Mouse (Mus musculus) kidney, embryonic 14.5 days (tissue): ENCODE measurements at regions not wholly inside any gene's neighbourhood (a gene's known extent, or its start where the extent isn't known, plus 50 kb on each side); places are given as distances from the start of the nearest gene placed in this dataset.

Source experiments
- ATAC-seq: fragments of 200-750 bp; cut with Nextera tagmentation; 2 replicates; pipeline ENCODE4 v1.8.0; 2017; ENCODE audit warnings: moderate number of reproducible peaks, mild to moderate bottlenecking, moderate TSS enrichment, moderate library complexity; ENCODE audit not compliant: low FRiP score, low TSS enrichment
- H3K27ac ChIP-seq: fragments of 300-500 bp; sonication (generic); 2 replicates; pipeline ENCODE4 v1.5.1; 2014; ENCODE audit warnings: low read depth, mild to moderate bottlenecking, low read length, moderate library complexity, mixed read lengths
- H3K27me3 ChIP-seq: fragments of 300-500 bp; sonication (generic); 2 replicates; pipeline ENCODE4 v1.6.1; 2014; ENCODE audit warnings: mild to moderate bottlenecking, low read length; ENCODE audit not compliant: control insufficient read depth, insufficient read depth
- H3K36me3 ChIP-seq: fragments of 300-500 bp; sonication (generic); 2 replicates; pipeline ENCODE4 v1.6.1; 2014; ENCODE audit warnings: low read length, mixed read lengths; ENCODE audit not compliant: control insufficient read depth, insufficient read depth
- H3K4me1 ChIP-seq: fragments of 300-500 bp; sonication (generic); 2 replicates; pipeline ENCODE4 v1.6.1; 2014; ENCODE audit warnings: low read length, mixed read lengths; ENCODE audit not compliant: control insufficient read depth, insufficient read depth
- H3K4me2 ChIP-seq: fragments of 300-500 bp; sonication (generic); replicated peaks from 2 replicates; pipeline ENCODE4 v1.6.1; 2014; ENCODE audit warnings: low read depth, mild to moderate bottlenecking, low read length
- H3K4me3 ChIP-seq: fragments of 300-500 bp; sonication (generic); 2 replicates; pipeline ENCODE4 v1.5.1; 2014; ENCODE audit warnings: mild to moderate bottlenecking, low read length
- H3K9ac ChIP-seq: fragments of 300-500 bp; sonication (generic); 2 replicates; pipeline ENCODE4 v1.6.1; 2014; ENCODE audit warnings: low read depth, mild to moderate bottlenecking, low read length, moderate library complexity
- H3K9me3 ChIP-seq: fragments of 300-500 bp; sonication (generic); 2 replicates; pipeline ENCODE4 v1.6.1; 2016; ENCODE audit warnings: low read length; ENCODE audit not compliant: control insufficient read depth
- WGBS: fragments of 180-500 bp; shearing (Covaris S2); extraction: QIAGEN DNeasy Blood & Tissue Kit; methylation state at CpG from one replicate; pipeline ENCODE4 v1.1.7; 2014; 5-methylcytosine and 5-hydroxymethylcytosine counted together

- H3K4me2 ChIP-seq: no peak overlapping the region
- peak; percentile 69; the same call in 1 of the 2 replicates for ATAC-seq
- no peaks in the 10 kb centered on the region for H3K27me3 ChIP-seq
- no peak overlapping the region for H3K4me3 ChIP-seq
- H3K9me3 ChIP-seq: no peaks in the 10 kb centered on the region
- WGBS: 52% methylated on average over 4 of the region's 4 CpGs
- no peaks in the 10 kb centered on the region for H3K4me1 ChIP-seq
- no peak overlapping the region for H3K27ac ChIP-seq
- H3K9ac ChIP-seq: no peak overlapping the region
- H3K36me3 ChIP-seq: no peaks in the 10 kb centered on the region
Observed at GRCm38 (mm10) chr2:100088614-100089013, 1421.5 kb upstream of the Gm10800 start.

- Histone ChIP-seq H3K9ac (no peak overlapping the region), H3K4me2 (no peak overlapping the region), H3K4me1 (no peaks in the 10 kb centered on the region), H3K36me3 (no peaks in the 10 kb centered on the region), H3K27ac (no peak overlapping the region), H3K4me3 (no peak overlapping the region), H3K9me3 (no peaks in the 10 kb centered on the region), H3K27me3 (no peaks in the 10 kb centered on the region)
- no peak for ATAC-seq
- WGBS: 27% methylated on average over 1 of the region's 1 CpGs
Observed at GRCm38 (mm10) chr2:100077185-100077584, 1410.1 kb upstream of the Gm10800 start.
